Mouse (Mus musculus): ENCODE results near the gene Slc35d3. TPM values are rescaled to one million over a fixed set of nuclear protein-coding genes. Genes with fewer than 3 reads are reported as not detected.

Gene Slc35d3
- polyA plus RNA-seq, 1 experiment from 2014 or later, result 2.8 TPM

DNA sequence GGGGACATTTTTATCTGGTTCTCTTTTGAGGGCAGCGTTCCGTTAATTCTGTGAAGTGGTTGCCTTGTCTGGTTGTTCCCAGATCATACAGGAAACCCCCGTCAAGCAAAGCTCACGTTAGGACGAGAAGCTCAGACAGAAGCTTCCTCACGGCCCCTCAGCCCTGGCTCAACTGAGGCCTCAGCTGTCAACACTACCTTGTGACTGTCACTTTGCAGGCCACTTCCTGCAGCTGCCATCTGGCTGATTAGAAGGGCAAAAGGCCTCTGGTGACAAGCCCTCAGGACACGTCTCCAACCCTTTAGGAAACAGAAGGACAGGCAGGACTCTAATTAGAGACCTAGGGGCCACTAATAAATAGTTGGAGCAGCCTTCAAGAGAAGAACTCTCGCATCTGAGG lies 35.9 kb downstream of the Slc35d3 start:
- Histone ChIP-seq H3K9ac (replicated peaks; ENCODE audit: low read depth, low read length) (no peak overlapping the region), H3K9me3 (ENCODE audit: control insufficient read depth, low read length) (no peaks in the 10 kb centered on the region), H3K27me3 (ENCODE audit: control insufficient read depth, insufficient read depth, low read length) (no peaks in the 10 kb centered on the region), H3K4me1 (ENCODE audit: control insufficient read depth, insufficient read depth, low read length) (no peaks in the 10 kb centered on the region), H3K36me3 (ENCODE audit: control insufficient read depth, insufficient read depth, low read length) (no peaks in the 10 kb centered on the region), H3K4me3 (ENCODE audit: low read depth, low read length) (no peak overlapping the region), H3K27ac (ENCODE audit: low read depth, low read length) (no peak overlapping the region), H3K4me2 (ENCODE audit: low read depth, low read length) (no peak overlapping the region)
- 50% methylated on average over 8 of the region's 8 CpGs for WGBS
- no peak for ATAC-seq (ENCODE audit: low read depth)

DNA sequence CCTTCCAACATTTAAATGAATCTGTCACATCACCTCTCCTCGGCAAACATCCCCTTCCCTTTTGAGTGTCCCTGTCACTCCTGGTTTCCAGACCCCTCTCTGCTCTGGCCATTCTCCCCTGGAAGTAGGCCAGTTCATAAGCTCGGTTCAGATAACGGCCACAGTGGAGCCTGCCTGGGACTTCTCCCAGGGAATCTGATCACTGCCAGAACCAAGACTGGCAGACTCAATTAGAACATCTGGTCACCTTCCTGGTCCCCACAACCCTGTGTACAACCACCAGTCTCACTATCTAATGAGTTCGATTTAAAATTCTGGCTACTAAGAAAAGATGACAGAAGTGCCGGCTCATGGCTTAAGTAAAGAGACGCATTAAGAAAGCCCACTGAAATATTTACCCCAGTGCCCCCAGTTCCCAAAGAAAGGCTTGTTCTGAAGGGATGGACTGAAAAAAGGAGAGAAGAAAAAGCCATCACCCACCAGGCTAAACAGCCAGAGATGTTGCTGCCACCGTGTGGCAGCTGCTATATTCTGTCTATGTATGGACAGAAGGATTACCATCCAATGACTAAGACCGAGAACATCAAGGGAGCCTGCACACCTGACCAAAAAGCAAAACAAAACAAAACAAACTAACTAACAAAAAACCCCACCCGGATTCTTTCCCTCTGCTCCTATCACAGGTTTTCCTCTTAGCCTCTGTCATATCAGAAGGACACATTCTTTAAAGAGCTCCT lies 39.7 kb downstream of the Slc35d3 start:
- H3K9me3 ChIP-seq (ENCODE audit: control insufficient read depth, low read length), result no peaks in the 10 kb centered on the region
- ATAC-seq (ENCODE audit: low read depth), result no peak
- no peaks in the 10 kb centered on the region for H3K4me1 ChIP-seq (ENCODE audit: control insufficient read depth, insufficient read depth, low read length)
- no peak overlapping the region for H3K4me3 ChIP-seq (ENCODE audit: low read depth, low read length)
- no peak overlapping the region for H3K27ac ChIP-seq (ENCODE audit: low read depth, low read length)
- 67% methylated on average over 9 of the region's 9 CpGs for WGBS
- H3K9ac ChIP-seq (replicated peaks; ENCODE audit: low read depth, low read length), result no peak overlapping the region
- no peaks in the 10 kb centered on the region for H3K36me3 ChIP-seq (ENCODE audit: control insufficient read depth, insufficient read depth, low read length)
- H3K27me3 ChIP-seq (ENCODE audit: control insufficient read depth, insufficient read depth, low read length), result no peaks in the 10 kb centered on the region
- H3K4me2 ChIP-seq (ENCODE audit: low read depth, low read length), result no peak overlapping the region

DNA sequence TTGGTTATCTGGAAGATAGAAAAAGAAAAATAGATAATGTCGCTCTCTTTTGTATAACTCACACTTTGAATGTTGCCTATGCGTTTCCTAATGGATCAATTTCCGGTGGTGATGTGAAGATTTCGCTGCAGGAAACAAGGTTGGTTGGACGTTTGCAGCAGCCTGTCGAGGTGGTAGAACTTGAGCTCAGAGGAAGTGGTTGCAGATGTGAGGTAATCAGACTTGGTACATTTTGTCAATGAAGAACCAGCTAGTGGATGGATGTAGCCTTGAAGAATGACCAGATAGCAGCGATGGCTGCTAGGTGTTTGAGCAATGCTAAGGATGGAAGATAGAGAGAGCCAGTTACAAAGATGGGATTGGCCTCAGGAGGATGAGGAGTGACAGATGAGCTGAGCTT lies 46.5 kb downstream of the Slc35d3 start:
- 91% methylated on average over 7 of the region's 7 CpGs for WGBS

DNA sequence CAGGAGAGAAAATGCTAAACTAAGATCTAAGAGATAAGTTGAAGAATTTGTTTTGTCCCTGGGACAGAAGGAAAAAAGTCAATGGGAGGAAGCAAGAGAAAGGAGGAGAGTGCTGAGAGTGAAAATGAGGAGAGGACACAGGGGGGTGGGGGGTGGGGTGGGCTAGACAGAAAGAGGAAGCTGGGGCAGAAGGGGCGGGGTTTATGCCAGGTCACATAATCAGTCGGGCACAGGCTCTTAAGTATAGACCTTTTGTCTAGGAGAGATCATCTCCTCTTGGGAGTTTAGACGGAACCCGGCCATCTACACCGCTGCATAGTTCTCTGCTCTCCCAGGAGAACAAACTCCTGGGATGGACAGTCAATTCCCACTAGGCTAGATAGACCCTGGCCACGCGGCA lies 48.3 kb downstream of the Slc35d3 start:
- H3K27ac ChIP-seq (ENCODE audit: low read depth, low read length), result no peak overlapping the region
- WGBS, result 87% methylated on average over 7 of the region's 7 CpGs

More for the DNA sequence above, 46.5 kb downstream of the Slc35d3 start:
- H3K36me3 ChIP-seq (ENCODE audit: control insufficient read depth, insufficient read depth, low read length), result no peaks in the 10 kb centered on the region
- no peak overlapping the region for H3K27ac ChIP-seq (ENCODE audit: low read depth, low read length)
- no peak overlapping the region for H3K4me2 ChIP-seq (ENCODE audit: low read depth, low read length)
- no peak overlapping the region for H3K9ac ChIP-seq (replicated peaks; ENCODE audit: low read depth, low read length)
- no peaks in the 10 kb centered on the region for H3K9me3 ChIP-seq (ENCODE audit: control insufficient read depth, low read length)
- no peak overlapping the region for H3K4me3 ChIP-seq (ENCODE audit: low read depth, low read length)
- no peaks in the 10 kb centered on the region for H3K4me1 ChIP-seq (ENCODE audit: control insufficient read depth, insufficient read depth, low read length)
- no peak for ATAC-seq (ENCODE audit: low read depth)
- H3K27me3 ChIP-seq (ENCODE audit: control insufficient read depth, insufficient read depth, low read length), result no peaks in the 10 kb centered on the region

More for the DNA sequence above, 48.3 kb downstream of the Slc35d3 start:
- ATAC-seq (ENCODE audit: low read depth), result no peak
- H3K4me1 ChIP-seq (ENCODE audit: control insufficient read depth, insufficient read depth, low read length), result no peaks in the 10 kb centered on the region
- no peaks in the 10 kb centered on the region for H3K36me3 ChIP-seq (ENCODE audit: control insufficient read depth, insufficient read depth, low read length)
- H3K27me3 ChIP-seq (ENCODE audit: control insufficient read depth, insufficient read depth, low read length), result no peaks in the 10 kb centered on the region
- H3K4me3 ChIP-seq (ENCODE audit: low read depth, low read length), result no peak overlapping the region
- no peak overlapping the region for H3K9ac ChIP-seq (replicated peaks; ENCODE audit: low read depth, low read length)
- no peaks in the 10 kb centered on the region for H3K9me3 ChIP-seq (ENCODE audit: control insufficient read depth, low read length)
- no peak overlapping the region for H3K4me2 ChIP-seq (ENCODE audit: low read depth, low read length)

Other genes with a start within 250 kb of the Slc35d3 start
- gene Il22ra2, start 229.5 kb downstream of the Slc35d3 start, polyA plus RNA-seq (2014; fragmentation: Nextera tagmentation; extraction: Ambion mirVana), result not detected in 2 replicates
- 0.85 and 2.2 TPM in 2 replicates for gene Il20ra, start 138.9 kb downstream of the Slc35d3 start, polyA plus RNA-seq (2014; fragmentation: Nextera tagmentation; extraction: Ambion mirVana)
- gene Pex7, start 56.2 kb upstream of the Slc35d3 start, polyA plus RNA-seq (2014; fragmentation: Nextera tagmentation; extraction: Ambion mirVana), result 33.8 and 35.0 TPM in 2 replicates
- gene Map3k5, start 83.0 kb upstream of the Slc35d3 start, polyA plus RNA-seq (2014; fragmentation: Nextera tagmentation; extraction: Ambion mirVana), result 1.7 and 1.9 TPM in 2 replicates

All from neural tube, embryonic 14.5 days (tissue).